Mouse (Mus musculus): ENCODE measurements at regions not wholly inside any gene's neighbourhood (a gene's known extent, or its start where the extent isn't known, plus 50 kb on each side); places are given as distances from the start of the nearest gene placed in this dataset.

- TF ChIP-seq CTCF (IDR thresholded peaks at IDR 0.05; ENCODE audit: low read depth, low read length) (no peak), POLR2A (IDR thresholded peaks at IDR 0.05; ENCODE audit: insufficient read depth, low read length) (no peak)
Observed at GRCm38 (mm10) chr5:97582509-97582908, 125.7 kb upstream of the Gk2 start.

Data from ES-Bruce4 (cell line).